Mouse (Mus musculus) yolk sac, embryonic 10.5 days (tissue): ENCODE measurements at regions not wholly inside any gene's neighbourhood (a gene's known extent, or its start where the extent isn't known, plus 50 kb on each side); places are given as distances from the start of the nearest gene placed in this dataset.
A peak's percentile ranks its signal among the peaks of the same experiment; 100 is the strongest.

ENCODE experiments used
- DNase-seq: peaks from one replicate; pipeline ENCODE4 v3.0.0-alpha.2; 2017; ENCODE audit warnings: low spot score

DNA sequence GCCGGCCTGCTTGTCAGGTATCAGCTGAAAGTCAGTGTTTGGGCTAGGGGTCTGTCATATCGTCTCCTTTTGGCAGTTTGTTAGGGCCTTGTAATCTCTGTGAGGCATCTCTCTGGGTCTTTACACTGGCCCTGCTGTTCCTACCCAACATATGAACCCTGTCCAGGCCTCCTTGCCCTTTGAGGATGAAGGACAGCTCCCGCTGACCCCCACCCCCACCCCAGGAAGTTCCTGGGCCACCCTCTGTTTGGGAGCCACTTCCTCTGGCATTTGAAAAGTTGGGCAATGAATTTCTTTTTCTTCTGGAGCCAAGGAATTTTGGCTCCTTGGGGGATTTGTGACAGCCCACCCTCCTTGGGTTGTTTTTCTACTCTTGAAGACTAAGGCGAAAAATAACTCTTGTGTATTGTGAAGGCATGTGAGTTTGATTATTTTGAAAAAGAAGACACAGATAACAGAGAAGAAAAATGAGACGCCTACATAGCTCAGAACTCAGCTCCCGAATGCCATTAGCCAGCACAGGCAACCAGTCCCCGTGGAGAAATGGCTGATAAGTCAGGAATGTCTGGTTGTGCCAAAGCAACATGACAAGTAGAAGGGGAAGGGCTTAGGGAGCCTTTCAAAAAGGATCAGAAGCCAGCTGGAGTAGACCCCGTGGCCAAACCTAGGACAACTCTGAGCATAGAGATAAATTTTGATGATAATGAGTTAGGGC lies 249.5 kb downstream of the Gm49356 start:
- no peak for DNase-seq

DNA sequence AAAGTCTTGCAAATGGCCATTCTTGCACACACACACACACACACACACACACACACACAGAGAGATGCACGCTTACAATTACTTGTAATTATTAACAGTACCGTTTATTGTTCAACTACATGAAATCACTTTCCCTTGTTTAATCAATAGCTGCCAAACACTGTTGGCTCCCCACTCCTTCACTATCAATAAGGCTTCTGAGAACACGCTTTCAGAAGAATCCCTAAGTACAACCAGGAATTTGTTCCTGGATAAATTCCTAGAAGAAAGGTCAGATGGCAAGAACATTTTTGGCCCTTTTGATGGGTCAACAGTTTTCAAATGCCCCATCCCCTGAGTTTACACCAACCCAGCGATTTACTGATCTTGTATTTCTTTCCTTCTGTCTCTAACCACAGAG lies 252.5 kb downstream of the Gm49356 start:
- no peak for DNase-seq

DNA sequence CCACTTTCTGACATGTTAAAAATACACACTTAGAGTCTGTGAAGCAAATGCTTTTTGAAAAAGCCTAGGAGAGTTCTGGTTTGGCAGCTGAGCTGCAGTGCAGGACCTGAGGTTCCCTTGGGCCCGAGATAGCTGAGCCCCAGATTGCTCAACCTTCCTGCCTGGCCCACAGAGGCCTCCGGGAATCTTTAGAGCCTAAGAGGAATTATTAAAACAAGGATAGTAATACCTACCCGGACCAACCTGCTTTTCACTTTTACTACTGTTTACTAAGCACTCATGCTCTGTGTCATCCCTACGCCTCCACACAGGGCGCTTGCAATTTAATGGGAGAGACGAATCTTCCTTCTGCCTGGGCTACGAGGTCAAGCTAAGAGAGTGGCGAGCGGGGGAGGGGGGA lies 253.4 kb downstream of the Gm49356 start:
- no peak for DNase-seq

DNA sequence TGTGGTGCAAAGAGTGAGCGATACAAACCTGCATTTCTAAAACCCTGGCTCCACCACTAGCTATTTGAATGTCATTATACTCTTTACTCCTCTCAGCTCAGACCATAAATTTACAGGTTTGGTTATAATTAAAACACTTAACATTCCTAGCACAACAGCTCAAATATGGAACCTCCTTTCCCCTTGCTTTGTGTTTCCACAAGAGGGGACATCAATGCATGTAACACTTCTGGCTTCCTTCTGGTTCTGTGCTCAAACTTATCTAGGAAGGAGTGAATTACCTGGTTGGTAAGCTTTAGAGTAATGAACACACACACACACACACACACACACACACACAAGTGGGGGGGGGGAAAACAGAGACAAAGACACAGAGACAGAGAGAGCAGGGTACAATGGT lies 254.8 kb downstream of the Gm49356 start:
- DNase-seq: no peak

DNA sequence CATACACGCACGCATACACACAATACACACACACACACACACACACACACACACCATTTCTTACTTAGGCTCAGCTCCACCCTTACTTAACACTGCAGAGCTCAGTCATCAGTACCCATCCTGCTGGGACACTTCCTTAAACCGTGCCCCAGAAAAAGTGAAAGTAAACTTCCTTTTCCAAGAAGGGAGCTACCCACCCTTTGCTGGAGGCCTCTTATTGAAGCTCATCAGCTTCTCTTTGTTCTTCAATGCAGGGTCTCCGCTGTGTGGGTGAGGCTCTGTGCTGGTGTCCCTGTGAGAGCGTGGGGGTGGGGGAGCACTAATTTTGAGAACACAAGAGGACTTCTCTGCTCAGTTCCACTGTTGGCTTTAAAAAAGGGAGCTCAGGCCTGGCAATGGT lies 256.6 kb downstream of the Gm49356 start:
- no peak for DNase-seq

DNA sequence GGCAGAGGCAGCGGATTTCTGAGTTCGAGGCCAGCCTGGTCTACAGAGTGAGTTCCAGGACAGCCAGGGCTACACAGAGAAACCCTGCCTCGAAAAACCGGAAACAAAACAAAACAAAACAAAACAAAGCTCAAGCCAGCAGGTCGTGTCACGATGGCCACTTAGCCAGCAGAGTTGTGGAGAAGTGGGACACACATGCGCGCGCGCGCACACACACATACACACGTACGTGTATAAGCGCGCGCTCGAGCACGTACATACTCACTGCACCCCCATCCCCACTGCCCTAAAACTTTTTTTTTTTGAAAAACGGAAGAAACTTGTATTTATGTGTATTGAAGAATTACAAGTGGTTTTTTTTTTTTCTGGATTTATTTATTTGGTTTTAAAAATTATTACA lies 257.0 kb downstream of the Gm49356 start:
- no peak for DNase-seq

DNA sequence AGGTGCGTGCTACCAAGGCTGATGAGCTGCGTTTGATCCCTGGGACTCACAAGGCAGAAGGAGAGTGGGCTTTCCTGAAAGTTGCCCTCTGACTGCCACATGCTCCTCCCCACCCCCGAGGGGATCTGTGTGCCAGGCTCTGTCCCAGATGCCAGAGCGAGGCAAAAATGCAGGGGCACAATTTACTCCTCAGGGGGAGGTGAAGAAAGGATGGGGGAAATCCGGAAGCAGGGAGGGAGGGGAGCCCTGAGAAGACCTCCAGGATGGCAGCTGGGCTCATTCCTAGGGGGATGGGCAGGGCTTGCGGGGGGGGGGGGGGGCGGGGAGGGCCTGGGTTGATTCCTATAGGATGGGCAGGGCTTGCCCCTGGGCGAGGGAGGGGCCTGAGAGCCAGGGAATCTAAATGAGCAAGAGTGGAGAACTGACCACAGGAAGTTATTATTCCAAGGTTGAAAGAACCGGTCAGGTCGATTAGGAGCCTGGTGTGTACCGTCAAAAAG lies 257.5 kb downstream of the Gm49356 start:
- DNase-seq: peak; percentile 33

DNA sequence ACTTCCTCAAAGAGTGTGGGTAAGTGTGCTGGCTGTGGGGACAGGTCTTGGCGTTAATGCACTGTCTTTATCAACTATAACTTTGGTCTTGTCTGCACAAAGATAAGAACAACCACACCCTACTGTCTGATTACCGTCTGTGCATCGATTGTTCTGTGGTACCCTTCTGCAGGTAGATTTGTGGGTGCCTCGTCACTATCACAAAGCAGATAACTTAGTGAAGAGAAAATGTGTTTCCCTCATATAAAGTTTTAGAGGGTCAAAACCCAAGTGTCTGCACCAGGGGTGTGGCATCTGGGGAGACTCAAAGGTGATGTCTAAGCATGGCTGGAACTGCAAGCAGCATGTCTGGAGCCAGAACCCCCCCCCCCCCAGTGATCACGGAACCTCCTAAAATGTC lies 259.4 kb downstream of the Gm49356 start:
- no peak for DNase-seq

DNA sequence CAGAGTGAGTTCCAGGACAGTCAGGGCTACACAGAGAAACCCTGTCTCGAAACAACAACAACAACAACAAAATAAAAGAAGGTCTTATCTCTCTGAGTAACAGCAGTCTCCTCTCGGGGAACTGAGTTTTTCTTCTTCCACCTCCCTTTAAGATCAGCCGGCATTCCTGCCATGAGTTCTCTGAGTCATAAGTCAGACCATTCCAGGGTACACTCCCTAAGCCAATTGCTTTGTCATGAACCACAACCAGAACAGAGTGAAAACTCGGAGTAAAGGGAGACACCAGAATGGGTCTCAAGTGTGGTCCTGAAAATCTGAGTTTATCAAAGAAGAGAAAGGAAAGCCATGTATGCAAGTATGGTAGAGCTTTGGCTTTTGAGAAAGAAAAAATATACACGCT lies 262.4 kb downstream of the Gm49356 start:
- DNase-seq: no peak

DNA sequence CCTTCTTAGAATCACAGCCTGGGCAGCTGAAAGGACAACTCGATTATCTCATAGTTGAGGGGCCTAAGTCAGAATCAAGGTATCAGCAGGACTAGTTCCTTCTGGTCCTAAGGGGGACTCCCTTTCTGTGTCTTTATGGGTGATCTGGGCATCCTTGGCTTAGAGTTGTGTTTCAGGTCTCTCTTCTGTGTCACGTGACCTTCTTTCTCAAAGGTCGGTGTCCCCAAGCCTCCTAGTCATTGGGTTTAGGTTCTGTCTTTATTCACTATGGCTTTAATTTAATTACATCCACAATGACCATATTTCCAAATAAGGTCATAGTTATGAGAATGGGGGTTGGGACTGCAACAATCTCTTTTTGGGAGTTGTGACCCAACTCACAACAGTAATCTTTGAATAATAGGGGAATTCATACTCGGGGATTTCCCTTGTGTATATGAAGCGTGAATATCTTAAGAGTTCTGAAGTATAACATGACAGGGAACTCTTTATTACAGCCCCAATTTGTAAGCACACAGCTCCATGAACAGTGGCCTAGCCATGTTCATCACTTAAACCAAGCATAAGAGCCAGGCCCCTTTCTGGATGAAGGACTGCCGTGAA lies 263.8 kb downstream of the Gm49356 start:
- no peak for DNase-seq

DNA sequence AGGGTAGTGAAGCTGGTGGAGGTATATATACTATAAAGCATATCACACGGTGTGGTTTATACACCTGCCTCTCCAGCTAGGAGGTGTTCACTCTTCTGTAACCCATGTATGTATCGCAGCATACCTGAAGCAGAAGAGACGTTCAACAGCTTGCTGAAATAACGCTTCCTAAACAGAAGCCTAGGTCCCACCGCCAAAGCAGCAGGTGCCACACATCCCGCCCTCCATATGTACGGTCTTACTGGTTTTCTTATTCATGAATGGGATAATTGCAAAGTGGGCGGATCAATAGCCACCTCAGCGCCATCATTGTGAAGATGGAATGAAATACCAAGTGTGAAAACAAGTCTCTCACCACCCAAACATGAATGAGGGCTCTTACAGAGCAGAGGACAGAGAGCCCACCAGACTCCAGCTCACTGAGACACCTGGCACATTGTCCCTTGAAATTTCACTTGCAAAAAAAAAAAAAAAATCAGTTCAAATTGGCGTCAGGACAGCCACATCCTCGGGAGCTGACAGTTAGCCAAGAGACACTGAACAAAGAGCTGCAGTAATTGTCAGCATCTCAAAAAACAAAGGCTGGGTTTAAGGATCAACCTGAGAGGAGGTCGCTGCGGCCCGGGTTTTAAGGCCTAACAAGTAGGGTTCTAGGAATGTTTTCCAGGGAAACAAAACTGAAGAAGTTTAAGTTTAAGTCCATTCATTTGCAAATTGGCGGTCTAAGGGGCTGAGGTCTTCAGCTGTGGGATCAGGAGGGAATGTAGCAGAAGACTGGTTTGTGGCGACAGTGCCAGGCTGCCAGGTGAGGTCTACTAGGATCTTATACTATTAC lies 264.5 kb downstream of the Gm49356 start:
- DNase-seq: no peak

DNA sequence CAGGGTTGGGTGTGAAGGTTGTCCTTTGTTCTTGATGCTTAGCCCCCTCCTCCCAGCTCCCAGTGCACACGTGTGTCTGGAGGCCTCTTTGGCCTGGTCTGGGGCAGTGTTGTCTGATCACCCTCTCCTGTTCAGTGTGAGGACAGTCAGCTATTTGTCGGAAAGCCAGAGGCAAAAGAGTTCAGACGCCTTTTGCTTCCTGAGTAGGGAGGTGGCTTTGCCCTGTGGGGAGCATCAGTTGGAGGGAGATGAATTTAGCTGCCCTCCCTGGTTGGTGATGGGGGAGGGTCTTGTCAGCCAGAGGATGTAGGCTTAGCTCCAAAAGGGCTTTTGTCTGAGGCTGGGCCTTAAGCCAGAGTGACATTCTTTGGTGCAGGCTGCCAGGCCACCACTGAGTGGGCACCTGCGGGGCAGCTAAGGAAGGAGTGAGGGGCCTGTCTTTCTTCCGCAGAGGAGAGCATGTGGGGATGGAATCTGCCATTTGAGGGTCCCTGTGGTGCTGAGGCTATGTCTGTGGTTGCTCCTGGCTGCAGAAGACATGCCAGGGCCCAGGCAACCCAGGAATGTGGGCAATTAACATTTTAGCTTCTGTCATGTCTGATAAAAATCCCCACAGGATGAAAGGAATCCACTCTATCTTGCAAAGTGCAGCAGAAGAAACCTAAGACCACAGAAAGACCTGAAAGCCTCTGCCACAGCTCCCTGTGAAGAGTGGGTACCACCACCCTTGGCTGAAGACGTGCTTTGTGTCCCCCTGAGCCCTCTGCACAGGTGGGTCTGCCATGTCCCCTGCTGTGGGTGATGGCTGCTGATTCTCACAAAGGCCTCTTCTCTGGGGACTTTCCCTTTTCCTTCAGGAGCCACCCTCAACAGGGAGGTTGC lies 265.6 kb downstream of the Gm49356 start:
- no peak for DNase-seq

DNA sequence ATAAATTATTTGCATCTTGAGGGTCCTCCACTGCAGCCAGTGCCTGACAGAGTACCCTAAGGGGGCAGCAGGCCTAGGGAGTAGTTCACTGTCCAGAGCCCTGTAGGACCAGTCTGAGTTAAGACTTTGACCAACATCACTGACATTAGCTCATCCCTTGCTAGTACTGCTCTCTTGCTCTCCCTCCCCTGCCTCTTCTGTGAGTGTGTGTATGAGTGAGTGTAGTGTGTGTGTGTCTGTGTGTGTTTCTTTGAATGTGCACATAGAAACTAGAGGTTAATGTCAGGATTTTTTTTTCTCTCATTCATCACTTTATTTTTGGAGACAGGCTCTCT lies 266.2 kb downstream of the Gm49356 start:
- DNase-seq: no peak

DNA sequence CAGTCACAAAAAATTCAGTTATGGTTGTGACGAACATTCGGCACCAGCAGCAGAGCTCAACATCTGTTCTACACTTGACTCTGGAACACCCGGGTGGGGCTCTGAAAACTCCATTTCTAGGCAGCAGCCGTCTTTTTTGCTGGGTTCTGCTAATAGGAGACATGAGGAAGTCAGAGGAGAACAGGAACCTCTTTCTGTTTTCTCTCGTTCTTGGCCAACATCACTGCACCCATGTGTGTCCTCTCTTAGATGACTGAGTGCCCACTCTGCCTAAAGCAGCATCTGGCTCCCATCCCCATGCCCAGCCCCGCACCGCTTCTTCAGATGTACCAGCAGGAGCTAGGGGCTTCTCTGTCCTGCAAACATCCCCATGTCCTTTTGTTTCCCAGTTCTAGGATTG lies 267.2 kb downstream of the Gm49356 start:
- no peak for DNase-seq

DNA sequence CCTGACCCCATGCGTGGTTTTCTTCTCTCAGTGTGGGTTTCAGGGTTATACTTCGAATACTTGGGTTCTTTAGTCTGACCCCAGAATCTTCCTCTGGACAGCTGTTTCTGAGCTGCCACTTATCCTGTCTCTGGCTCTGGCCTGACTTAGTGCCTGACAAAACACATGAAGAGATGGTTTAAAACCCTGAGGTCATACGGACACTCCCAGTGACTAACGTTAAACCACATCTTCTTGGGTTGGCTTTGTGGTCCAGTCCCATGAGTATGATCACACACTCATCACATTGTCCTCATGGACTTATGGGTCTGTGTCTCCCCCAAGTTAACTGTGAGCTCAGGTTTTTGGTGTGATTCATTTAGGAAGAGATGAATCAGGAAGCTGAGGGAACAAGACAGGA lies 269.7 kb downstream of the Gm49356 start:
- no peak for DNase-seq

DNA sequence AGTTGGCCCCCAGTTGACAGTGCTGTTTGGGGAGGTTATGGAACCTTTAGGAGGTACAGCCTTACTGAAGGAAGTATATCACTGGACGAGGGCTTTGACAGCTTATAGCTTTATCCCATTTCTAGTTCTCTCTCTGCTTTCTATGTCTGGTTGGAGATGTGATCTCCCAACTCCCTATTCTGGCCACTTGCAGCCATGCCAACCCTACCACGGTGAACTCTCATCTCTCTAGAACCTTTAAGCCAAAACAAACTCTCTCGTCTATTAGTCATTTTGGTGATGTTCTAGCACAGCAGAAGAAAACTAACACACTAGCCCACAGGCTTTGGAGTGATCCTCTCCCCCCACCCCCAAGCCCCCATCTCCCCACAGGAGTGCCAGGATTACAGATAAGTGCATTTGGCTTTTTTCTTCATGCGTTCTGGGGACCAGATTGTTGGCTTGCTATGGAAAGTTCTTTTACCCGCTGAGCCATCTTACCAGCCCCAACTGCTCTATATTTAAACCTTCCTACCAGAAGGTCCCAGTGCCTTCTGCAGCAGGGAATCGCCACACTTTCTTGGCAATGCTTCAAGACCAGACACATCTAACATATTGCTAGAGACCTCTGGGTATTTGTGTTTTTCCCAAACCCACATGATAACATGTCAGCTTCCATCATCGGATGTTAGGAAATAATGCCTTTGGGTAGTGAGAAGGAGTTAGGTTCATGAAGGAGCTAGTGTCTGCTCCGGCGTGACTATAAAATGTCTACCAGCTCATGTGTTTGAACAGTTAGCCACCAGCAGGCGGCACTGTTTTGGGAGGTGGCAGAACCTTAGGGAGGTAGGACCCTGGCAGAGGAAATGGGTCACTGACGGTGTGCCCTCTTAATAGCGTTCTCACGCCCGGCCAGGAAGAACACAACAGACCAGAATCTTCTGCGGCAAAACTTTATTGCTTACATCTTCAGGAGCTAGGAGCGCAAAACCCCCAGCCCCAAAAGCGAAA lies 272.1 kb downstream of the Gm49356 start:
- no peak for DNase-seq

DNA sequence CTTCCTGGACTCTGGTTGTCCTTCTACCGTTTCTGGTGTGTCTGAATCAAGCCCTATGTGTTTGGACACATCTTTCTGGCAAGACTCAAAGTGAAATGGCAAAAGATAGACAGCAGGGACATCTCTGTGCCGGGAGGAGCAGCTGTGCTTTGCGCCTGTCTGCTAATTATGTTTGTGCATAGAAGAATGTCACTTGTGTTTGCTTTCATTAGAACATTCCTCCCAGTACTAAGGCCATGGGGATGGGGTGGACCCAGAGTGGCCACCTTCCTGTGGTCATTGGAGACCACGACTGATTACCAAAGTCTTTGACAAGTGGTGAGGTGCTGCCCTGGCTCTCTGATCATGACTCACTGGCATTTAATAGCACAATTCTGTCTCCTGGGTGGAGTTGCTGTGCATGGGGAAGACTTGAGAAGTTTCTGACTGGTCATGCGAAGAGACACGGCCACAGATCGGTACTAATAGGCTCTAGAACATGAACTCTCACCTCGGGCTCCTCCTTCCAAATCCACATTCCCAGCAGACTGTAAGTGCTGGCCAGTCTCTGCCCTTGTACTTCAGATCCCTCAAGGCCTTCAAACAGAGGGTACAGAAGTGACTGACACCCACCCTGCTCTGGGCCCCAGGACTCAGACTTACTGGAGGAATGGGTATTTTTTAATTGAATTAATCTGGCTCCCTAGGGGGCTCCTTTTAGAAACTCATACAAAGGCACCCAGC lies 279.0 kb downstream of the Gm49356 start:
- DNase-seq: no peak

DNA sequence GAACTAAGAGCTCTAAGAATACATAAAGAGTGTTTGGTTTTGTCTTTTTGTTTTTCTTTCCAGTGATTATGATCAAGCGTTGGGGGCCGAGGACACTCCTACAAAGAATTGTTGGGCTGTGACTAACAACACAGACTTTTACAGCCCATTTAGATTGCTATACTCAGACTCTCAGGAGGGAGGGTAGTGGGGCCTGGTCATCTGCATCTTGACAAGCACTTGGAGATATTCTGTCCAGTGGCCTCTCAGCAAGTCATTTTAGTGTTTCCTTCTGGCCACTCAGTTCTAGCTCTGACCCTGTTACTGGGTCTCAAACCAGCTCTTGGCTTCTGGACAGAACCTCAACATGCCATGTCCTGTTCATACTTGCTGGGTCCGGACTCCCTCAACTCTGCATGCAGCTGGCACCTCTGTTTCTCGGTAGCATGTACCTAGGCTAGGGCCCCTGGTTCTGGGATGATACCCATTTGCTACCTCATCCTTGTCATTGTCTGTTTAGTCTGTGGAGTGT lies 279.6 kb downstream of the Gm49356 start:
- DNase-seq: no peak

DNA sequence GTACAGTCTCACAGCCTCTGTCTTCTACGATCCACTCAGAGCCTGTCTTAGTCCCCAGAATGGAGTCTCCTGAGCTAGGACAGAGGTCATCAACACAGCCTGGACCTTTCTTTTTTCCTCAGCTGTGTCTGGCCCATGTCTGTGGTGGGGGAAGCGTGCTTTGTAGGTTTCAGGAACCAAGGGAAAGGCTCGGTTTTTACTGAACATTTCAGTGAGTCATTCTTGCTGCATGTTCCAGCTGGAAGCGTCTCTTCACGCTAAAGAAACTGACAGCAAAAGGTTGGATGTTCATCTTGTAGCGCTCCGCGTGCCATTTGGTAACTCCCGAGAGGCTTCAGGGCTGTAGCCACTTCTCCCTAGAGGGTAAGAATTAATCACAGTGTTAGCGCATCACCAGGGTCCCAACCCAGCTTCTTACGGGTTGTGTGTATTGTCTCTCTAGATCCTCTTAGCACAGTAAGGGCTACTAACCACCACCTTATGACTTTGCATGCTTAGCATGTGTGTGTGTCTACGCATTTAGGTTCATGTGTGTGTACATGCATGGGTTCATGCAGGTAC lies 280.2 kb downstream of the Gm49356 start:
- no peak for DNase-seq

DNA sequence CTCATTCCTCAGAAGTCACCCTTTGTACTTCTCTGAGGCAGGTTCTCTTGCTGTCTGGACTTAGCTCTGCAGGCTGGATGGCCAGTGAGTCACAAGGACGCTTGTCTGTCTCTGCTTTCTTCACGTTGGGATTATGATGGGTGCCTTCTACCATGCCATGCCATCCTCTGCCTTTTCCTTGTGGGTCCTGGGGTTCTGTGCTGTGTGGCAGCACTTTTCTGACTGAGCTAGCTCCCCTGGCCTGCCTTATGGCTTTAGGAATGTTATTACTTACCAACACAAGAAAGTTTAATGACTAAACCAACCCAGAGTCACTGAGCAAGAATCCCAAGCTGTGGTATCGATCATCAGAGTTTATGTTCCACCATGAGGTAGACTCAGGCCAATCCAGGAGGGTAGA lies 280.7 kb downstream of the Gm49356 start:
- no peak for DNase-seq
